Mouse (Mus musculus) hindbrain, embryonic 16.5 days (tissue): ENCODE measurements around the gene Stat5a. TPM values are rescaled to one million over a fixed set of nuclear protein-coding genes. Genes with fewer than 3 reads are reported as not detected.

Source experiments
- polyA plus RNA-seq: library from polyadenylated mRNA; unstranded; fragments of >200 nt; fragmentation: Nextera tagmentation; extraction: Ambion mirVana; gene quantifications from 2 replicates; pipeline ENCODE4 v1.2.1, GENCODE M21; 2015

Stat5a gene
- polyA plus RNA-seq, 1 experiment from 2014 or later: 2.4 TPM

Other genes starting within 250 kb of the Stat5a start
- gene Nkiras2, start 240.1 kb upstream of the Stat5a start, polyA plus RNA-seq: 99.1 and 103 TPM in 2 replicates
- gene Dnajc7, start 239.2 kb upstream of the Stat5a start, polyA plus RNA-seq: 290 and 293 TPM in 2 replicates
- gene Zfp385c, start 166.9 kb upstream of the Stat5a start, polyA plus RNA-seq: 2.0 and 2.3 TPM in 2 replicates
- 2.5 and 2.6 TPM in 2 replicates for gene Dhx58, start 155.1 kb upstream of the Stat5a start, polyA plus RNA-seq
- 62.2 and 67.8 TPM in 2 replicates for gene Kat2a, start 146.9 kb upstream of the Stat5a start, polyA plus RNA-seq
- gene Hspb9, start 145.5 kb upstream of the Stat5a start, polyA plus RNA-seq: 0.34 TPM in 1 of 2 replicates, not detected in the other
- 43.7 and 43.8 TPM in 2 replicates for gene Rab5c, start 121.1 kb upstream of the Stat5a start, polyA plus RNA-seq
- 8.9 and 10.0 TPM in 2 replicates for gene Kcnh4, start 99.4 kb upstream of the Stat5a start, polyA plus RNA-seq
- gene Hcrt, start 96.4 kb upstream of the Stat5a start, polyA plus RNA-seq: 0.48 and 0.59 TPM in 2 replicates
- gene Ghdc, start 88.4 kb upstream of the Stat5a start, polyA plus RNA-seq: 8.2 and 9.6 TPM in 2 replicates
- gene Stat5b, start 8.6 kb upstream of the Stat5a start, polyA plus RNA-seq: 15.0 and 18.9 TPM in 2 replicates
- 49.2 and 49.5 TPM in 2 replicates for gene Stat3, start 80.2 kb downstream of the Stat5a start, polyA plus RNA-seq
- gene Cavin1, start 111.5 kb downstream of the Stat5a start, polyA plus RNA-seq: 47.0 and 61.8 TPM in 2 replicates
- 175 and 179 TPM in 2 replicates for gene Atp6v0a1, start 150.1 kb downstream of the Stat5a start, polyA plus RNA-seq
- 13.8 and 13.9 TPM in 2 replicates for gene Naglu, start 210.7 kb downstream of the Stat5a start, polyA plus RNA-seq
- 0.26 and 0.50 TPM in 2 replicates for gene Hsd17b1, start 219.1 kb downstream of the Stat5a start, polyA plus RNA-seq
- gene Coasy, start 223.2 kb downstream of the Stat5a start, polyA plus RNA-seq: 42.5 and 45.9 TPM in 2 replicates
- gene Mlx, start 227.9 kb downstream of the Stat5a start, polyA plus RNA-seq: 91.5 and 101 TPM in 2 replicates
- gene Psmc3ip, start 236.1 kb downstream of the Stat5a start, polyA plus RNA-seq: 17.9 and 19.0 TPM in 2 replicates